Mouse (Mus musculus) E14TG2a.4 (cell line): ENCODE results near the gene Vdac1.

ENCODE experiments used
- H3K27me3 ChIP-seq: 2 replicates; pipeline ENCODE4 v1.6.1; 2014; ENCODE audit warnings: low read length, control low read depth; ENCODE audit not compliant: insufficient read depth
- H3K36me3 ChIP-seq: 2 replicates; pipeline ENCODE4 v1.6.1; 2014; ENCODE audit warnings: low read length, control low read depth; ENCODE audit not compliant: insufficient read depth
- H3K4me1 ChIP-seq: replicated peaks from 2 replicates; pipeline ENCODE4 v1.6.1; 2014; ENCODE audit warnings: low read depth, low read length, control low read depth
- H3K4me3 ChIP-seq: replicated peaks from 2 replicates; pipeline ENCODE4 v1.5.1; 2014; ENCODE audit warnings: mild to moderate bottlenecking, low read length
- H3K9me3 ChIP-seq: 2 replicates; pipeline ENCODE4 v1.6.1; 2014; ENCODE audit warnings: low read length, control low read depth
- CTCF ChIP-seq: conservative IDR thresholded peaks from 2 replicates; pipeline ENCODE4 v1.5.1; 2014; ENCODE audit warnings: low read length
- NANOG ChIP-seq: IDR thresholded peaks from 2 replicates; pipeline ENCODE4 v1.6.1; 2014; ENCODE audit warnings: borderline replicate concordance, low read length, mixed read lengths
- POU5F1 ChIP-seq: IDR thresholded peaks from 2 replicates; pipeline ENCODE4 v1.6.1; 2014; ENCODE audit warnings: low read length, borderline replicate concordance

Vdac1 gene

GRCm38 (mm10) chr11:52394494-52394893 lies 33.8 kb downstream of the Vdac1 start:
- TF ChIP-seq NANOG (no peak), POU5F1 (no peak), CTCF (no peak)
- peaks cover 68% of the 10 kb centered on the region for H3K4me1 ChIP-seq
- H3K9me3 ChIP-seq, result no peaks in the 10 kb centered on the region
- H3K27me3 ChIP-seq, result no peaks in the 10 kb centered on the region
- H3K4me3 ChIP-seq, result no peak overlapping the region
- peaks cover 24% of the 10 kb centered on the region for H3K36me3 ChIP-seq

GRCm38 (mm10) chr11:52395343-52395742 lies 34.7 kb downstream of the Vdac1 start:
- H3K4me3 ChIP-seq, result peak overlapping the region; percentile 99
- no peak for TF ChIP-seq POU5F1
- peak; percentile 57 for TF ChIP-seq CTCF
- no peaks in the 10 kb centered on the region for H3K9me3 ChIP-seq
- peaks cover 26% of the 10 kb centered on the region for H3K36me3 ChIP-seq
- H3K4me1 ChIP-seq, result peaks cover 67% of the 10 kb centered on the region
- H3K27me3 ChIP-seq, result no peaks in the 10 kb centered on the region

- Histone ChIP-seq H3K27me3 (no peaks in the 10 kb centered on the region), H3K4me3 (peak within 1 kb of the TSS; percentile 99), H3K9me3 (no peaks in the 10 kb centered on the region), H3K4me1 (peaks cover 70% of the 10 kb centered on the region), H3K36me3 (peaks cover 33% of the 10 kb centered on the region)
- TF ChIP-seq NANOG (no peak), POU5F1 (no peak), CTCF (no peak)
Observed at GRCm38 (mm10) chr11:52395940-52396596, 35.4 kb downstream of the Vdac1 start, which contains the start of gene 9530068E07Rik. 9530068E07Rik (plus strand) TSS chr11:52396428.

- TF ChIP-seq CTCF (no peak), NANOG (no peak), POU5F1 (no peak)
- peaks cover 33% of the 10 kb centered on the region for H3K36me3 ChIP-seq
Observed at GRCm38 (mm10) chr11:52396597-52397188, 36.0 kb downstream of the Vdac1 start.

GRCm38 (mm10) chr11:52397385-52397987 lies 36.8 kb downstream of the Vdac1 start:
- Histone ChIP-seq H3K4me1 (peaks cover 81% of the 10 kb centered on the region), H3K9me3 (no peaks in the 10 kb centered on the region), H3K4me3 (peak overlapping the region; percentile 99), H3K36me3 (peaks cover 32% of the 10 kb centered on the region), H3K27me3 (no peaks in the 10 kb centered on the region)
- TF ChIP-seq CTCF (peak; percentile 22), POU5F1 (no peak)

More at GRCm38 (mm10) chr11:52396597-52397188, 36.0 kb downstream of the Vdac1 start:
- H3K4me1 ChIP-seq, result peaks cover 75% of the 10 kb centered on the region
- no peaks in the 10 kb centered on the region for H3K27me3 ChIP-seq
- peak overlapping the region; percentile 99 for H3K4me3 ChIP-seq
- H3K9me3 ChIP-seq, result no peaks in the 10 kb centered on the region

GRCm38 (mm10) chr11:52401476-52401875 lies 40.8 kb downstream of the Vdac1 start:
- no peak overlapping the region for H3K4me3 ChIP-seq
- peaks cover 71% of the 10 kb centered on the region for H3K36me3 ChIP-seq
- H3K27me3 ChIP-seq, result no peaks in the 10 kb centered on the region
- no peak for TF ChIP-seq CTCF
- no peak for TF ChIP-seq POU5F1
- TF ChIP-seq NANOG, result no peak
- no peaks in the 10 kb centered on the region for H3K9me3 ChIP-seq
- peaks cover 85% of the 10 kb centered on the region for H3K4me1 ChIP-seq

- Histone ChIP-seq H3K4me1 (peaks cover 80% of the 10 kb centered on the region), H3K36me3 (peaks cover 82% of the 10 kb centered on the region), H3K9me3 (no peaks in the 10 kb centered on the region), H3K27me3 (no peaks in the 10 kb centered on the region), H3K4me3 (no peak overlapping the region)
- TF ChIP-seq CTCF (no peak), POU5F1 (no peak), NANOG (no peak)
Observed at GRCm38 (mm10) chr11:52402566-52402965, 41.9 kb downstream of the Vdac1 start.

GRCm38 (mm10) chr11:52404209-52404608 lies 43.5 kb downstream of the Vdac1 start:
- Histone ChIP-seq H3K9me3 (no peaks in the 10 kb centered on the region), H3K27me3 (no peaks in the 10 kb centered on the region), H3K4me3 (no peak overlapping the region), H3K36me3 (peaks cover 86% of the 10 kb centered on the region), H3K4me1 (peaks cover 79% of the 10 kb centered on the region)
- TF ChIP-seq CTCF (no peak), NANOG (no peak), POU5F1 (no peak)
